Mouse (Mus musculus) testis, postnatal 10 days (tissue): ENCODE data around the gene Dot1l.
A peak's percentile ranks its signal among the peaks of the same experiment; 100 is the strongest.

Experiments
- DNase-seq: peaks from one replicate; pipeline ENCODE4 v3.0.0; 2021; ENCODE audit warnings: low spot score

Gene Dot1l

GRCm38 (mm10) chr10:80793033-80793784 lies 38.2 kb downstream of the Dot1l start:
- DNase-seq = no peak

GRCm38 (mm10) chr10:80793803-80794202 lies 38.8 kb downstream of the Dot1l start:
- no peak for DNase-seq

- DNase-seq = no peak
These were observed 39.7 kb downstream of the Dot1l start for GRCm38 (mm10) chr10:80794750-80795149.

GRCm38 (mm10) chr10:80796307-80796848 lies 41.4 kb downstream of the Dot1l start:
- no peak for DNase-seq

- no peak for DNase-seq
These were observed 42.5 kb downstream of the Dot1l start for GRCm38 (mm10) chr10:80797186-80798149.

- peak; percentile 97 for DNase-seq
These were observed 43.4 kb downstream of the Dot1l start, which contains the start of the genes Sf3a2 and Plekhj1 for GRCm38 (mm10) chr10:80798150-80799006. Sf3a2 (plus strand) TSS chr10:80798198. Plekhj1 (minus strand) TSS chr10:80798626.

- no peak for DNase-seq
These were observed 44.1 kb downstream of the Dot1l start for GRCm38 (mm10) chr10:80799070-80799566.

- peak; percentile 78 for DNase-seq
These were observed 47.4 kb downstream of the Dot1l start for GRCm38 (mm10) chr10:80802204-80802912.

GRCm38 (mm10) chr10:80802996-80803395 lies 48.0 kb downstream of the Dot1l start:
- DNase-seq = no peak

GRCm38 (mm10) chr10:80804340-80804739 lies 49.3 kb downstream of the Dot1l start:
- DNase-seq = no peak

- peak; percentile 69 for DNase-seq
These were observed 49.9 kb downstream of the Dot1l start, which contains the start of gene Amh for GRCm38 (mm10) chr10:80804916-80805315. Amh (plus strand) TSS chr10:80805243.

- DNase-seq = no peak
These were observed 50.3 kb downstream of the Dot1l start for GRCm38 (mm10) chr10:80805322-80805721.

GRCm38 (mm10) chr10:80805925-80806324 lies 50.9 kb downstream of the Dot1l start:
- peak; percentile 96 for DNase-seq

GRCm38 (mm10) chr10:80806341-80807056 lies 51.5 kb downstream of the Dot1l start:
- no peak for DNase-seq

GRCm38 (mm10) chr10:80807057-80807627 lies 52.1 kb downstream of the Dot1l start:
- DNase-seq = peak; percentile 78

- no peak for DNase-seq
These were observed 53.3 kb downstream of the Dot1l start for GRCm38 (mm10) chr10:80808099-80808984.

GRCm38 (mm10) chr10:80808985-80809632 lies 54.1 kb downstream of the Dot1l start:
- no peak for DNase-seq

- DNase-seq = peak; percentile 78
These were observed 55.1 kb downstream of the Dot1l start for GRCm38 (mm10) chr10:80810084-80810483.
